Mouse (Mus musculus) forelimb bud, embryonic 11.5 days (tissue): ENCODE data around the gene Kcnh1.
A peak's percentile ranks its signal among the peaks of the same experiment; 100 is the strongest.

ENCODE experiments used
- DNase-seq: peaks from one replicate; pipeline ENCODE4 v3.0.0-alpha.2; 2012; ENCODE audit warnings: low read depth, low spot score

The Kcnh1 gene

GRCm38 (mm10) chr1:192520836-192521435 lies 330.4 kb downstream of the Kcnh1 start:
- DNase-seq = peak; percentile 19

DNA sequence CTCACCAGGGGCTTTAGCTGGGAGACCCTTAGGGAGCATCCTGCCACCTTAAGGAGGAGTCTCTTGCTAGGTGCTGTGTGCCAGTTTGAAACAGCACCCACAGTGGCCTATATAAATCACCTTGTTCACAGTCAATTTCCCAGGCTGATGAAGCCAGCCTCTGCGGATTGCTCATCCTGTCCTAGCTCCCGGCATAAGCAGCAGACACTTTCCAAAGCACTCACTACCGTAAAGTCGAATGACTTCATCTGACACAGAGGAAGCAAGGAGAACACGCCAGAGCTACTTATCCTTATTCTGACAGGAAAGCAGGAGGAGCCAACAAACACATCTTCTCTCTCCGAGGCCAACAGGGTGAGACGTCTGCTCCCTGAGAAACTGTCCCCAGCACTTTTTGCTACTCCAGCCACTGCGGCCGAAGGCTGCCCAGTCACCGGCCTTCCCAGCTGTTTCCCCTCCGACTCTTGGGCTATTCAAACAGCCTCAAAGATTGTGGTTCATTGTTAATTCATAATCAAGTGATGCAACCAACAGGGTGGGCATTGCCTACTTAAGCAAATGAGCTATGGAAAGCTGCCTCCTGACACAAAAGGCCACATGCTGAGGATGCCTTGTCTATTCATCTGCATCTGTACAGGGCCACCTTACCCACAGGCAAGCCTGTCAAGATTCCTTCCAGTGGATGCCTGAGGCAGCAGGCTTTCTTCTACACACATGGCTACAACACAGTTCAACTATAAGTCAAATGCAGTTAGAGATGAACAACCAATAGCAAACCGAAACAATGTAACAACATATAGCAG lies 332.0 kb downstream of the Kcnh1 start:
- no peak for DNase-seq

DNA sequence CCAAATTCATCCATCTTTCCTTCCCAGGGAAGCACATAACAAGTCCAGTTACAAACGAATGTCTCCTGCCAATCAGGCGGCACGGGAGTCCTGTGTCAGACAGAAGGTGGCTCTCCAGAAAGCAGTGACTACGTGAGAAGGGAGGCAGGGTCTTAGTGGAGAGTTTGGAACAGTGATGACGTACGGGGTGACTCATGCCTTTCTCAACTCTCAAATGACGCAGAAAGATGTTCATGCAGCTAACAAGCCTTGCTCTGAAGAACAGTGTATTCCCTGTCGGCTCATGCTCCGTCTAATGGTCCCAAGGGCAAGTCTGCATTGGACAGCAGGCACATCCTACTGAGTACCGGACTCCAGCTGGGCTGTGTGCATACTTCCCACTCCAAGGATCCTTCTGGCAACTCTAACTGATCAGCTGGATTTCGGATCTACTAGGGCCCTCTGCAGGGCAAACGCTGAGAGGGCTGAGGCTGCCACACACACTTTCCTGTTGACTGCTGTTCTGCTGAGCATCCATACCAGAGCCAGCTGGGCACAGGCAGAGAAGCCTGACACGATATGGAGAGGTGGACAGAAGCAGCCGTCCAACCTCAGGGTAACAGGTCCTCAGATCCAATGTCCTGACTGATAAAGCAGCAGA lies 335.3 kb downstream of the Kcnh1 start:
- no peak for DNase-seq

- DNase-seq = no peak
These were observed 341.0 kb downstream of the Kcnh1 start for GRCm38 (mm10) chr1:192531490-192532146.

DNA sequence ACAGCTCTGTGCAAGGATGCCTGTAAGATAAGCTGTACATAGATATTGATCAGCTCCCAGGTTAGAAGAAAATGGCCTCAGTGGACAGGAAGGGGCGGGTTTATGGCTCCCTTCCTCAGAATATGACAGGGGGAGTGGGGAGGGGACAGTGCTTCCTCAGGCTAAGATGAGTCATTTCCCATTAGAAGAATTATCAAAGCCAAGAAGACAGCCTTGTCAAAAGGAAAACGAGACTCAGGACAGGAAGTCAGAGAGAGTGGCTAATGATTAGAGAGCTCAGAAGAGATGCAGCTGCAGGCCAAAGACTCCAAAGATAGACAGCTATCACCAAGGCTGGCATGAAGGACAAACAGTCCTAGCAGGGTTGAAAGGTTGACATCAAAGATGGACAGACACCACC lies 341.6 kb downstream of the Kcnh1 start:
- no peak for DNase-seq

GRCm38 (mm10) chr1:192533016-192533415 lies 342.4 kb downstream of the Kcnh1 start:
- DNase-seq = no peak

DNA sequence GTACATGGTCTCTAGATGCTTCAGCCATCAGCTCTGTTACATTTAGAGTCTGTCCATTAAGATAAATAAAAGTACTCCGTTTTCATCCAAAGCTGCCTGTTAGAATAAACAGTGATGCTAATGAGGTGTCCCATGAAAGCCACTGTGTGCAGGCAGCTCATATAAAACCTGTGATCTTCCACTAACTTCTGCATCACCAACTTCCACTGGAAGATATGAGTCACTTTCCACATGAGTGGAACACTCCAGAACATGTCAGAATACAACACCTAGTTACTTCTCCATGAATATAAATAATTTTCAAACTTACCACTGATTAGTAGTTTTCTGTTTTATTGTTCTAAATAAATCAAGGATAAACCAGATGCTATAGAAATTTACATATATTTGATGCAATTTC lies 345.9 kb downstream of the Kcnh1 start:
- DNase-seq = no peak

DNA sequence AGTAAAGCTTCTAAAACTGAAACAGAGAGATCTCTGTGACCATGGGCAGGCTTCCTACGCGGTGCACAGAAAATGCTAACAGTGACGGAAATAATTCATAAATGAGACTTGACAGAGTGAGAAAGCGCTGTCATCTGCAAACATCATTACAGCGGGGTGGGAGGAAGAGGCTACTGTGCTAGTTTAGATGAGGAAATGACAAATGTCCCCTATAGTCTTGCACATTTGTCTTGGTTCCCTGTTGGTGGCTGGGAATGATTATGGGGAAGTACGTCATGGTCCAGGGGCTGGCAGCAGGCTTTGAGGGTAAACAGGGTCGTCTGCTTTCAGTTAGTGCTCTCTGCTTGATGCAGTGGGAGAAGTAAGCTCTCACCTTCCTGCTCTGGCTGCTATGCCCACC lies 346.6 kb downstream of the Kcnh1 start:
- peak; percentile 23 for DNase-seq

DNA sequence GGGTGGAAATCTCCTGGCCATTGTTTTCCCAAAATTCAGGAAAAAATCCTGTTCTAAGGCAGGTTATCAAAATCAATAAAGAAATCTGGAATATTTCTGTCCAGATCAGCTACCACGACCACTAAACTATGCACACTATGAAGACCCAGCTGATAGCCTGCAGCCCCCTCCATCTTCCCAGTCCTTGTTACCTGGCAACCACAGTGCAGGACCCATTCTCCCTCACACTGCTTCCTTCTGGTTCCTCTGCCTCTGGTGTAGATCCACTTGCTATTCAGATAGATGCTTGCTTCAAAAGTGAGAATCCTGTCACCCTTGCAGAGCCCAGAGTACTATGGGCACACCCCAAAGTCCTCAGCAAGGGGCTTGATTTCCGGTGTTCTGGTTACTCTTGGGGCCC lies 351.5 kb downstream of the Kcnh1 start:
- no peak for DNase-seq

- no peak for DNase-seq
These were observed 353.1 kb downstream of the Kcnh1 start for GRCm38 (mm10) chr1:192543686-192544085.

DNA sequence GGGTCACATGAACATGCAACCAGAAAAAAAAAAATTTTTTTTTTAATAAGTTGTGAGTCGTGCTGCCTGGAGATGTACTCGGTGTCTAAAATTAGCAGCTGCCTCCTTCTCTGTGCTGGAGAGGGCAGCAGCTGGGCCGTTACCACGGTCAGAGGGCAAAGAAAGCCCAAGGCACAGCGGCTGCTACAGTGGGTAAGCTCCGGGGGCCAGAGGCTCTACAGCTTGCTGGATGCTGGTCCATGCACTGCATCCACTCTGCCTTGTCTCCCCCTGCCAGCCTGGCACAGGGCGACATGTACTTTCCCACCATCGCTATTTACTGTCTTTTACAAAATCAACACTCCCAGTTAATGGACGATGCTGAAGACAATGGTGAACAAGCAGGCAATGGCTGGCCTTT lies 353.5 kb downstream of the Kcnh1 start:
- no peak for DNase-seq

GRCm38 (mm10) chr1:192544901-192545300 lies 354.3 kb downstream of the Kcnh1 start:
- DNase-seq = no peak

GRCm38 (mm10) chr1:192546843-192547242 lies 356.3 kb downstream of the Kcnh1 start:
- no peak for DNase-seq

GRCm38 (mm10) chr1:192550561-192550960 lies 360.0 kb downstream of the Kcnh1 start:
- DNase-seq = no peak

- DNase-seq = no peak
These were observed 364.9 kb downstream of the Kcnh1 start for GRCm38 (mm10) chr1:192555516-192555915.

GRCm38 (mm10) chr1:192557978-192558594 lies 367.5 kb downstream of the Kcnh1 start:
- DNase-seq = no peak

GRCm38 (mm10) chr1:192559341-192559740 lies 368.8 kb downstream of the Kcnh1 start:
- DNase-seq = no peak
